Mouse (Mus musculus): Measurements from ENCODE around the gene Fgfr2. TPM values are rescaled to one million over a fixed set of nuclear protein-coding genes. Genes with fewer than 3 reads are reported as not detected.

Gene Fgfr2
- polyA plus RNA-seq, 1 experiment from 2014 or later, result 34.1 TPM

DNA sequence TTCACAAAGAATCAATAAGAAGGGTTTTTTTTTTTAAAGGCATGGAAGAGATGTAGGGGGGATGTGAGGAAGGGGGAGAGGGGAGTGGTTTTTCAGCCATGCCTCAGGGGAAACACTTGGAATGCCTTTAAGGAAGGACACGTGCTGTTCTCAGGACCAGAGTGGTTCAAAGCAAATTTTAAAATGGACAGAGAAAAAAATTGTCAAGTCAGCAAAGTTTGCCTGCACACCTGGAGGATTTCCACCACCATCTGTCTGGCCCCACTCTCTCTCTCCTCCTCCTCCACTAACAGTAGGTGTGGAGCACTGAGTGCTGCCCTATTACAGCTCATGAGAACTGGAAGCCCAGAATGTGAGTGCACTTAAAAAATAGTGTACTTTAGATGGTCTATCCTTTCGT, 1619.4 kb downstream of the Fgfr2 start:
- Histone ChIP-seq H3K9me3 (replicated peaks) (no peaks in the 10 kb centered on the region), H3K4me2 (no peak overlapping the region), H3K4me1 (replicated peaks) (no peaks in the 10 kb centered on the region), H3K9ac (no peak overlapping the region), H3K36me3 (no peaks in the 10 kb centered on the region), H3K27me3 (replicated peaks) (no peaks in the 10 kb centered on the region; the same call in 1 of the 2 replicates), H3K4me3 (no peak overlapping the region), H3K27ac (ENCODE audit: poor library complexity, severe bottlenecking) (no peak overlapping the region)
- no peak for ATAC-seq (ENCODE audit: insufficient number of reproducible peaks, low FRiP score)
- 64% methylated on average over 2 of the region's 2 CpGs for WGBS

DNA sequence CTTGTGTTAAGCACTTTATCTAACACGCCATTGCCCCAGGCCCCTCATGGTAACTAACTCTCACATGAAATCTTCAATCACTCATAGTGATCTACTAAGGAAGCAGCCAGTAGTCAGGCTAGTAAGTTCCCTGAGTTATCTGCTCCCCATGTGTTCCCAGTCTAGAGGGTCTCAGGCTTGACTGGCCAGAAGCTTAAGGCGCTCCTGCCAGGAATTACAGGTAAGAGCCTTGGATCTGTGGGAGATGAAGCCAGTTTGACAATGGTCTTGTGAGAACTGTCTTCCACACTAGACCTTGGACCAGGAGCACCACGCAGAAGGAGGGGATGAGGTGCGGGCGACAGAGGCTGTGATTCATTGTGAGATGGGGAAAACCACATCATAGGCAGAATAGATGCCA, 1644.7 kb downstream of the Fgfr2 start:
- no peak overlapping the region for H3K27ac ChIP-seq (ENCODE audit: poor library complexity, severe bottlenecking)
- no peaks in the 10 kb centered on the region for H3K4me1 ChIP-seq (replicated peaks)
- H3K9ac ChIP-seq, result no peak overlapping the region
- H3K4me2 ChIP-seq, result no peak overlapping the region
- 84% methylated on average over 5 of the region's 5 CpGs for WGBS
- no peaks in the 10 kb centered on the region for H3K27me3 ChIP-seq (replicated peaks)
- no peaks in the 10 kb centered on the region for H3K9me3 ChIP-seq (replicated peaks)
- H3K4me3 ChIP-seq, result no peak overlapping the region
- ATAC-seq (ENCODE audit: insufficient number of reproducible peaks, low FRiP score), result no peak
- H3K36me3 ChIP-seq, result no peaks in the 10 kb centered on the region

DNA sequence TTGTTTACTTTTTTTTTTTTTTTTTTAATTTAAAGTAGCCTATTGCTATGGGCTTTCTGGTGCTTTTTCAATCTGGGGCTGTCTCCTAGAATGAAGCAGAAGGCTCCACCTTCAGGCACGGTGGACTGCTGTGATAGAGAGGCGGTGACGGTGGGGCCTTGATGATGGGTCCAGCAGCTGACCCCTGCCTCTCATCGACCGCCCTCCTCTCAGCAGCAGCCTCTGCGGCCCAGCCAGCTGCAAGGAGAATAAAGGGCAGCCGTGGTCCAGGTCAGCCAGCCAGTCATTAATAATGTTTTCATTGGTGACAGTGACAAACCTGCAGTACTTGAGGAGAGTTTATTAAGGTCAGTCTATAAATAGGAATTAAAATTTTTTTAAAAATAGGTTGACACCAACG, 1646.0 kb downstream of the Fgfr2 start:
- ATAC-seq (ENCODE audit: insufficient number of reproducible peaks, low FRiP score), result no peak

DNA sequence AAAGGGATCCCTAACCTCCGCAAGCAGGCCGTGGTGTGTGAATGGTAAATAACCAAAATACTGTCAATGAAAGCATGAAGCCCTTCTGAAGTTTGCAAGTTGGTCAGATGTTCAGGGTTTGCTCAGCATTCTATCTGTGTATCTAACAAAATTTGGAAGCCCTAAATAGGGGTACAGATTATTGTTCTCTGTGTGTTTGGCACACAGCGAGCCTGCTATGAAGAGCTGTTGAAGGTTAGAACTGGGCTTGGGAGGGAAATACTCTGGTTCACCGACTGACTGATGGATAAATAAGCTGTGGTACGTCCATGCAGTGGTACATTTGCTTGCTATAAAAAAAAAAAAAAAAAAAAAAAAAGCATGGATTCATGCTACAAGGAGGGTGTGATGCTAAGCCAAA, 1651.6 kb downstream of the Fgfr2 start:
- WGBS, result 80% methylated on average over 5 of the region's 5 CpGs
- no peak for ATAC-seq (ENCODE audit: insufficient number of reproducible peaks, low FRiP score)
- H3K4me1 ChIP-seq (replicated peaks), result no peaks in the 10 kb centered on the region

More for the DNA sequence above, 1646.0 kb downstream of the Fgfr2 start:
- Histone ChIP-seq H3K36me3 (no peaks in the 10 kb centered on the region), H3K27me3 (replicated peaks) (no peaks in the 10 kb centered on the region), H3K4me1 (replicated peaks) (no peaks in the 10 kb centered on the region), H3K9me3 (replicated peaks) (no peaks in the 10 kb centered on the region), H3K9ac (no peak overlapping the region), H3K4me2 (no peak overlapping the region), H3K27ac (ENCODE audit: poor library complexity, severe bottlenecking) (no peak overlapping the region), H3K4me3 (no peak overlapping the region)
- whole genome bisulfite sequencing, result 43% methylated on average over 8 of the region's 8 CpGs

DNA sequence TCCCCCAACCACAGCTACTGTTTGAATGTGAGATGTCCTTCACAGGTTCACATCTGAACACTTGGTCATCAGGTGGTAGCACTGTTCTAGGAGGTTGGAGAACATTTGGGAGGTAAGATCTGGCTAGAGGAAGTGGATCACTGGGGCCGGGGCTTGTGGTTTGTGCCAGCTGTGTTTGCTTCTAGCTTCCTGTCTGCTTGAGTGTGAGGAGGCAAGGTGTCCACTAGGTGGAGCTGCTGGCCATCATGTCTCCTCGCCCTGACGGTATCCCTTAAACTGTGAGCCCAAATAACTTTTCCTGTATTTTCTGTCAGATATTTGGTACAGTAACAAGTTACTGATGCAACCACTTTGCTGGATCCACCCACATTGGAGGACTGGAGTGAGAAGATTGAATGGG, 1653.6 kb downstream of the Fgfr2 start:
- peaks cover 3% of the 10 kb centered on the region; the same call in 1 of the 2 replicates for H3K9me3 ChIP-seq (replicated peaks)
- H3K4me3 ChIP-seq, result no peak overlapping the region
- no peaks in the 10 kb centered on the region for H3K27me3 ChIP-seq (replicated peaks)
- no peak for ATAC-seq (ENCODE audit: insufficient number of reproducible peaks, low FRiP score)
- no peak overlapping the region for H3K9ac ChIP-seq
- 68% methylated on average over 3 of the region's 3 CpGs for WGBS
- no peaks in the 10 kb centered on the region for H3K36me3 ChIP-seq
- no peak overlapping the region for H3K4me2 ChIP-seq
- no peaks in the 10 kb centered on the region for H3K4me1 ChIP-seq (replicated peaks)
- H3K27ac ChIP-seq (ENCODE audit: poor library complexity, severe bottlenecking), result no peak overlapping the region

More for the DNA sequence above, 1651.6 kb downstream of the Fgfr2 start:
- H3K36me3 ChIP-seq, result no peaks in the 10 kb centered on the region
- no peak overlapping the region for H3K4me3 ChIP-seq
- H3K9me3 ChIP-seq (replicated peaks), result peaks cover 3% of the 10 kb centered on the region; the same call in 1 of the 2 replicates
- H3K9ac ChIP-seq, result no peak overlapping the region
- no peaks in the 10 kb centered on the region for H3K27me3 ChIP-seq (replicated peaks)
- H3K27ac ChIP-seq (ENCODE audit: poor library complexity, severe bottlenecking), result no peak overlapping the region
- H3K4me2 ChIP-seq, result no peak overlapping the region

DNA sequence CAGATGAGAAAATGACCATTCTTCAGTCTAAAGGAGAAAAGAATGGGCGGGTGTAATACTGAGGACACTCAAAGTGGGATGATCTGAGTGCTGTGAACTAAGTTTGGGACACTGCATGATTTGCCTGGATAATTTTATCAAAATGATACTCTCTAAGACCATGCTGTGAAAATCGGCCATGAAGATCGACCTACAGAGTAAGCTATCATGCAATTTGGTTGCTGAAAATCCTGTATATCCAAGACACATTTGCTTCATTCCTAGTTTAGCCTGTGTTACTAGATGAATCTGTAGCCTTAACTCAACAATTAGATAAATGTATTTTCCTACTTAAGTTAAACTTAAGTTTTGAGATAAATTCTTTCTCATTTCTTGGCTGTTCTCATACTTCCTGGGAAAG, 1655.8 kb downstream of the Fgfr2 start:
- Histone ChIP-seq H3K9me3 (replicated peaks) (peaks cover 3% of the 10 kb centered on the region; the same call in 1 of the 2 replicates), H3K4me2 (no peak overlapping the region), H3K27me3 (replicated peaks) (no peaks in the 10 kb centered on the region), H3K4me1 (replicated peaks) (no peaks in the 10 kb centered on the region), H3K36me3 (no peaks in the 10 kb centered on the region), H3K4me3 (no peak overlapping the region), H3K9ac (no peak overlapping the region), H3K27ac (ENCODE audit: poor library complexity, severe bottlenecking) (no peak overlapping the region)
- 65% methylated on average over 3 of the region's 3 CpGs for WGBS
- ATAC-seq (ENCODE audit: insufficient number of reproducible peaks, low FRiP score), result no peak

DNA sequence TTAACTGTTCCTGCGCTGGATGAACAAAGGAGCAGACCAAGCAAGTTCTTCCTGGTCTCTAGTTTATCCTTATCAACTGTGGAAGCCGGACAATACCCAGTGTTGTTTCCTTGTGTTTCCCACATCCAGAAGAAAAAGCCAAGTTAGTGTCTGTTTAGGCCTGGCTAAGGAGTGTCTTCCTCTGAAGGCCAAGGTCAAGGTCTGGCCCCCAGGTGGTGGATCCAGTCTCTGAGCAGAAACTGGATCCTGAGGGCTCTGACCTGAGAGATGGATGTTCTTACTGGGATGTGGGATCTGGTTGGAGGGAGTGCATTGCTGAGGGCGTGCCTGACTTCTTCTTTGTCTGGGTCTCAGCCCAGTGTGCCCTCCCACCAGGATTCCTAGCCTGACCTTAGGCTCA, 1657.4 kb downstream of the Fgfr2 start:
- 58% methylated on average over 3 of the region's 3 CpGs for WGBS
- no peak for ATAC-seq (ENCODE audit: insufficient number of reproducible peaks, low FRiP score)
- H3K27ac ChIP-seq (ENCODE audit: poor library complexity, severe bottlenecking), result no peak overlapping the region
- H3K9me3 ChIP-seq (replicated peaks), result peaks cover 8% of the 10 kb centered on the region; the same call in 1 of the 2 replicates
- no peak overlapping the region for H3K4me2 ChIP-seq
- no peaks in the 10 kb centered on the region for H3K27me3 ChIP-seq (replicated peaks)
- H3K4me3 ChIP-seq, result no peak overlapping the region
- H3K9ac ChIP-seq, result no peak overlapping the region
- no peaks in the 10 kb centered on the region for H3K4me1 ChIP-seq (replicated peaks)
- H3K36me3 ChIP-seq, result no peaks in the 10 kb centered on the region

DNA sequence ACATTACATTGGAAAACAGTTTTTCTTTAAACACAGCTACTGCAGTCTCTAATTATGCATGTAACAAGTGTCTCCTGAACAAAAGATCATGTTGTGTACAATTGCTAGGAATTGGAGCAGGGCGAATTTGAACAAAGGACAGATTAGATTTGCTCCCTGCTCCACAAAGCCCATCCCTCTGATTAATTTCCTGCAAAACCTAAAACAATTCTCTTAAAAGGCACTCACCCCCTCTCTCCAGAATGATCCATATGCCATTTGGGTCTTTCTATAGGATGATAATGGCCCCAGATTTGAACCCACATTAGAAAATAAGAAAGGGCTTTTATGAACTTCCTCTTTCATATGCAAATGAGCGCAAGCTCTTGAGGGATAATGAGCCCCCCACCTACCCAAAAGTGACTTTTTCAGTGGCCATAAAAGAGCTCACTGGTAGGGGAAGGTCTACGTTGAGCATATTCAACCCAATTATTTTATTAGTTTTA, 1658.0 kb downstream of the Fgfr2 start:
- no peaks in the 10 kb centered on the region for H3K27me3 ChIP-seq (replicated peaks)
- H3K4me3 ChIP-seq, result no peak overlapping the region
- no peak overlapping the region for H3K4me2 ChIP-seq
- H3K36me3 ChIP-seq, result no peaks in the 10 kb centered on the region
- H3K27ac ChIP-seq (ENCODE audit: poor library complexity, severe bottlenecking), result no peak overlapping the region
- no peaks in the 10 kb centered on the region for H3K4me1 ChIP-seq (replicated peaks)
- WGBS, result 70% methylated on average over 3 of the region's 3 CpGs
- H3K9me3 ChIP-seq (replicated peaks), result peaks cover 8% of the 10 kb centered on the region; the same call in 1 of the 2 replicates
- no peak for ATAC-seq (ENCODE audit: insufficient number of reproducible peaks, low FRiP score)
- no peak overlapping the region for H3K9ac ChIP-seq

DNA sequence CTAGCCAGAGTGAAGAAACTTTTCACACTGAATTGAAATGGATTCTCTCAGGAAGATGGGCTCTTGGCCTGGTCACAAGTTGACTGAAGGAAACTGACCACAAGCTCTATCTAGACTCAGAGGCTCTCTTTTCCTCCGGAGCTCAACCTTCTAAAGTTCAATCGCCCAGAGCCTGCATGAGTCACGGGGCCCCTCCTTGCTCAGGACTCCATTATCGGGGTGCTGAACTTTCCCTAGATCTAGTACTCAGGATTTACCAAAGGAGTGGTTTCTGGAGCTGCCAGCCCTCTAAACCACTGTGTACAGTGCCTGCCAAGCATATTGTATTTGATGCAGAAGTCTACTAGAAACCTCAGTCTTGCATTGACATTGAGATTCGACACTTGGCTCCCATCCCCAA, 1666.4 kb downstream of the Fgfr2 start:
- 77% methylated on average over 5 of the region's 5 CpGs for WGBS

DNA sequence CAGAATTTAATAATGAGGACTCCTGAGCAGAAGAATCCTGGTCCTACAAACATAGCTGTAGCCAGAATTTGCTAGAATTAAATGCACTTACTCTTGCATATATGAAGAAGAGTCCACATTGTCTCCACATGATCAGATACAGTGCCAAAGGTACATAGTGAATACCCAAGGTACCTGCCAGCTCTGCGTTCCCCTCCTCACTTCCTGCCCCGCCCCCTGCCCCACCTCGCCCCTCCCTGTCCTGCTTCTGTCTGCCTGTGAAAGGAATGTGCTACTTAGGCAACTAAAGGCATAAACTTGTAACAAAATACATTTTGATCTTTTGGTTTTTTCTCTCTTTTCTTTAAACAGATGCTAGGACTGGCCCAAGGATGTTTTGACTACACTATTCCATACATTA, 1686.1 kb downstream of the Fgfr2 start:
- H3K9me3 ChIP-seq (replicated peaks), result no peaks in the 10 kb centered on the region
- no peaks in the 10 kb centered on the region for H3K27me3 ChIP-seq (replicated peaks)
- no peak overlapping the region for H3K27ac ChIP-seq (ENCODE audit: poor library complexity, severe bottlenecking)
- H3K4me3 ChIP-seq, result no peak overlapping the region
- no peak overlapping the region for H3K9ac ChIP-seq
- H3K4me2 ChIP-seq, result no peak overlapping the region
- WGBS, result 49% methylated on average over 3 of the region's 3 CpGs
- peaks cover 9% of the 10 kb centered on the region for H3K36me3 ChIP-seq
- no peaks in the 10 kb centered on the region for H3K4me1 ChIP-seq (replicated peaks)
- no peak for ATAC-seq (ENCODE audit: insufficient number of reproducible peaks, low FRiP score)

More for the DNA sequence above, 1666.4 kb downstream of the Fgfr2 start:
- Histone ChIP-seq H3K4me2 (no peak overlapping the region), H3K4me1 (replicated peaks) (no peaks in the 10 kb centered on the region), H3K4me3 (no peak overlapping the region), H3K27me3 (replicated peaks) (no peaks in the 10 kb centered on the region), H3K9me3 (replicated peaks) (peaks cover 3% of the 10 kb centered on the region; the same call in 1 of the 2 replicates), H3K27ac (ENCODE audit: poor library complexity, severe bottlenecking) (no peak overlapping the region), H3K9ac (no peak overlapping the region), H3K36me3 (no peaks in the 10 kb centered on the region)
- no peak for ATAC-seq (ENCODE audit: insufficient number of reproducible peaks, low FRiP score)

DNA sequence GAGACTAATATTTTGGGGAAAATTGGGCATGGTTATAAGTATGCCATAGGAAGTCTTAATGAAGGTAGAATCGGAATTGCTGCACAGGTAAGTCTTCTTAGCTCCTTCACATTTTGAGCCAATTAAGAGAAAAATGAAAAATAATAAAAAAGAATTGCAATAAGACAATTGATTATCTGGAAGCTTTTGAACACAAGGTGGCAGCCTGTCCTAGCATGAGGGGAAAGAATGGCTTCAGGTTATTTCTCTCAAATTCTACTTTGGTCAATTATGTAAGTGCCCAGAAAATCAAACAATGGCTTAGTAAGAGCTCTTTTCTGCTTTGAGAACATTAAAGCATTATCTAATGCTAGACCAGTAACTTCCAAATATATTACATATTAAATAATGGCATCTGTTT, 1688.9 kb downstream of the Fgfr2 start:
- Histone ChIP-seq H3K27ac (ENCODE audit: poor library complexity, severe bottlenecking) (no peak overlapping the region), H3K27me3 (replicated peaks) (no peaks in the 10 kb centered on the region), H3K4me2 (no peak overlapping the region), H3K9me3 (replicated peaks) (0 out of 2 replicates have a peak, but pooled peaks cover 5% of the 10 kb centered on the region), H3K4me3 (no peak overlapping the region), H3K4me1 (replicated peaks) (no peaks in the 10 kb centered on the region), H3K9ac (no peak overlapping the region), H3K36me3 (peaks cover 13% of the 10 kb centered on the region)
- WGBS, result 69% methylated on average over 1 of the region's 1 CpGs
- no peak for ATAC-seq (ENCODE audit: insufficient number of reproducible peaks, low FRiP score)

DNA sequence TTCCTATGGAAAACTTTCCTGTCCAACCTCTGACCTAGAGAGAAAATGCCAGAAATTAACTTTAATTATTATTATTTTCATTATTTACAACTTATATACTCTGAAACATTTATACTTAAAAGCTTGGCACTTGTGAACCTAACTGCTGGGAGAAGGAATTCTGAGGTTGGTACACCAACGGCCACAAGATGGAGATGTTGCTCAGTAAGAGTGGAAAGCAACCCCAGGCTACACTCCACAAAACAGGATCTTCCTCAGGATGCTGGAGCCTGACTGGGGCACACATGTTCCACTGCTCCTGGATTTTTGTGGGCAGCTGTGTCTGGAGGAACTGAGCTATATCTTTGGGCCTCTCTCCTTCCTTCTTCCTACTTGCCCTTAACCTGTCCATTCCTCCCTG, 1690.9 kb downstream of the Fgfr2 start:
- Histone ChIP-seq H3K27ac (ENCODE audit: poor library complexity, severe bottlenecking) (no peak overlapping the region), H3K4me2 (no peak overlapping the region), H3K9ac (no peak overlapping the region), H3K27me3 (replicated peaks) (no peaks in the 10 kb centered on the region), H3K9me3 (replicated peaks) (0 out of 2 replicates have a peak, but pooled peaks cover 5% of the 10 kb centered on the region), H3K4me1 (replicated peaks) (no peaks in the 10 kb centered on the region), H3K36me3 (peaks cover 22% of the 10 kb centered on the region), H3K4me3 (no peak overlapping the region)
- 21% methylated on average over 1 of the region's 1 CpGs for WGBS
- ATAC-seq (ENCODE audit: insufficient number of reproducible peaks, low FRiP score), result no peak
